Mouse (Mus musculus) cerebellum, postnatal 25 days (tissue): ENCODE measurements around the gene Rnf121.

Source experiments
- DNase-seq, 2 experiments: peaks; one replicate each; pipeline ENCODE4 v3.0.0; 2021; ENCODE audit warnings: mixed read lengths in 2 of 2

Rnf121 gene

DNA sequence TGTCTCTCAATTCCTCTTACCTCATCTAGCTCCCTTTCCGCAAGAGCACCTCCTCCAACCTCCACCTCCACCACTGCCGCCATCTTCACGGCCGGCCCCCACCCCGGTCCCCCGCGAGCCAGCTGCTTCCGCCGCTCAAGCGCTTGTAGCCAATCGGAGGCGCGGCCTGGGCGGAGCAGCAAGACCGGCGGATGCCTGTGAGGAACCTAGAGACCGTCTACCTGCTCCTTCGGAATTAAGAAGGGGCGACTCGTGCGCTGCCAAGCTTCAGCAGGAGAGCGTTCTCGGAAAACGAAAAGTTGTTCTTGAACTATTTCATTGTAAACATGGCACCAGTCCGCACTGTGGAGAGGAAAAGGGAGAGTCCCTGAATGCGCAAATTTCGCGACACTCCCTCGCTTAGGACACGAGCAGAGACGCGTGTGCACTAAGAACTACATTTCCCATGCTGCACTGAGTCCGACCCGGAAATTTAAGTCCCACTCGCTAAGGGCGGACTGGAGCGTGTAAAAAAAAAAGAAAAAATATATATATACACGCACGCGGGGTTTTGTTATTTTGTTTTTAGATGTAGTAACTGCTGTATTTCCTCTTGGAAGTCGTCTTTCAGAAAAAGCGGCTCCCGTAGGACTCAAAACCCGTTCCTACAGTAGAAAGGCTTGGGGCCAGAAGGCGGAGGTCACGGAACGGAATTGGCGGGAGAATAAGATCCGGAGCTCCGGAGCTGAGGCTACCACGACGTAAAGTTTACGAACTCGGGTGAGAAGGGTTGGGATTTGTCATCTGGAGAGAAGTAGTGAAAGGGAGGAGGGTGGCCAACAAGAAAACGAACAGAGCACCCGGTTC is at the start of gene Rnf121, which contains the start of the genes Xndc1 and Xntrpc:
Gene Rnf121 (minus strand): TSS at position 424 of the 846 bp plus-strand sequence.
Gene Xndc1 (plus strand): TSS at position 466 of the 846 bp plus-strand sequence.
Gene Xntrpc (plus strand): TSS at position 668 of the 846 bp plus-strand sequence.
- peak; percentile 94 to 95 for DNase-seq

DNA sequence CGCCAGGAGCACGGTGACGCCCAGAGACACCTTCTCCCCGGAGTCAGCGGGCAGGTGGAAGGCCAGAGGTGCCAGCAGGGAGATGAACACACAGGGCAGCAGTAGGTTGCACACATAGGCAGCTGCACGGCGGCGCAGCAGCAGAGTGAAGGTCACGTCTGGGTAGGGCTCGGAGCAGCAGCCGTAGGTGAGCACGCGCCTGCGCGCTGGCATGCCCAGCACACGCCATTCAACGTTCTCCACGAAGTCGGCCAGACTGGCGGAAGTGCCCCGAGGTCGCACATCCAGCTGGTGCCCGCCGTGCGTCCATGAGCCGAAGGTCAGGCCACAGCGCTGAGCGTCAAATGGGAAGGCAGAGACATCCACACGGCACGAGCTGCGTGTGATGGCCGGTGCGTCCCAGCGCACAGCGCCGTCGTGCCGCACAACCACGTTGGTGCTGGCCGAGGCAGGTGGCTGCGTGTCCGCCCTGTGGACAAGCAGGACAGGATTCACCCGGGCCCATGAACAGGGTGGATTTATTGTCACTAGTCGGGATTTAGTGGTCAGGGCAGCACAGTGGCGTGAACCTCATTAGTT is 48.0 kb upstream of the Rnf121 start:
- no peak for DNase-seq

DNA sequence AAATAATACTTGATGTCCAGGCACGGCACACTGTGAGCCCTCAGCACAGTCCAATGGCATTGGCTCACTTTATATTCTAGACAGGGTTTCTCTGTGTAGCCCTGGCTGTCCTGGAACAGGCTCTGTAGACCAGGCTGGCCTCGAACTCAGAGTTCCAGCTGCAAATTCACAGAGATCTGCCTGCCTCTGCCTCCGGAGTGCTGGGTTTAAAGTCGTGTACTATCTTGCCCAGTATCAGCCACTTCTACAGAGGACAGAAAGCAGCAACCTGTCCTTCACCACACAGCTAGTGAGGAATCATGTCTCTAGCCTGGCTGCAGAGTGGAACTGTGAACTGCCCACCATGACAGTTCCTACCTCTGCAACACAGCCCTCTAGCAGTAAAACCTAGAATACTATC is 44.5 kb upstream of the Rnf121 start:
- DNase-seq = no peak

DNA sequence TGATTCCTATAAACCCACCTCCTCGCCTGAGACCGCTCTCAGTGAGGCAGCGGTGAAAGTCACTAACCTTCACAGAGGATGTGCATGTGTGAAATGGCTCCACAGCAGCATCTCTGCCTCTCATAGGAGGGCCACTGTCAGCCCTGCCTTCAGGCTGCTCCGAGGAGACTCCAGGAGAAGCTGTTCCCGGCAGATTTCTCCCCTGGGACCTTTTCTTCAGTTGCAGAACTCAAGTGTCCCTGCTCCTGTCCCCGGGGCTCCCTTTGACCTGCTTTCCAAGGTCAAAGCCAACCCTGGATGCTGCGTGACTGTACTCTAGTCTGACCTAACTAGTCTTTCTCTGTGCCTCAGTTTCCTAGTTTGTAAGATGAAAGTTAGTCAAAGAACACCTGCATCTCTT is 43.9 kb upstream of the Rnf121 start, which contains the start of gene Art5:
Gene Art5 (minus strand): TSS at position 319 of the 400 bp plus-strand sequence.
- DNase-seq = no peak

DNA sequence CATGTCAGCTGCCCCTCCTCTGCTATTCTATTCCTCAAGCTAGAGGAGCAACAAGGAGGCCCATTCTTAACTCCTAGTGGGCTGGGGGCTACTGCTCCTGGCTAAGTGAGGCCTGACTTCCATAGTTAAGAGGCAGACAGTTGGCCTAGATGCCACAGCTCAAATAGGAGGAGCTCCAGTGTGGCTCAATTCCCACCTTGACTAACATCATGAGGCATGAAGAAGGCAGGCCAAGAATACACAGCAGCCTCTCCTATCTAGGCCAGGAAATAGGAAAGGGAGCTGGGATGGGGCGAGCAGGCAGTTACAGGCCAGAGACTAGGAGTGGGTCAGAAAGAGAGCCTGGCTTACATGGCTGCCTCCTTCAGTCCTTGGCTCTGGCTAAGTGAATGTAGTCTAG is 42.9 kb upstream of the Rnf121 start:
- DNase-seq = no peak

DNA sequence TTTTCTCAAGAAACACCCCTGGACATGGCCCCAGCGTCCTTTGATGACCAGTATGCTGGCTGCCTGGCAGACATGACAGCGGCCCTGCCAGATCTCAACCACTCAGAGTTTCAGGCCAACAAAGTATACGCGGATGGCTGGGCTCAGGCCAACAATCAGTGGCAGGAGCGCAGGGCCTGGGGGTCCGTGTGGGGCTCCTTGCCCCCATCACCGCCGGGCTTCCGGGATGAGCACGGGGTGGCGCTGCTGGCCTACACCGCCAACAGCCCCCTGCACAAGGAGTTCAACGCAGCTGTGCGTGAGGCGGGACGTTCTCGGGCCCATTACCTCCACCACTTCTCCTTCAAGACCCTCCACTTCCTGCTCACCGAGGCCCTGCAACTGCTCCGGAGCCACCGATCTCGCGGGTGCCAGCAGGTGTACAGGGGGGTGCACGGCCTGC is 41.5 kb upstream of the Rnf121 start:
- peak; percentile 24 to 37 for DNase-seq

DNA sequence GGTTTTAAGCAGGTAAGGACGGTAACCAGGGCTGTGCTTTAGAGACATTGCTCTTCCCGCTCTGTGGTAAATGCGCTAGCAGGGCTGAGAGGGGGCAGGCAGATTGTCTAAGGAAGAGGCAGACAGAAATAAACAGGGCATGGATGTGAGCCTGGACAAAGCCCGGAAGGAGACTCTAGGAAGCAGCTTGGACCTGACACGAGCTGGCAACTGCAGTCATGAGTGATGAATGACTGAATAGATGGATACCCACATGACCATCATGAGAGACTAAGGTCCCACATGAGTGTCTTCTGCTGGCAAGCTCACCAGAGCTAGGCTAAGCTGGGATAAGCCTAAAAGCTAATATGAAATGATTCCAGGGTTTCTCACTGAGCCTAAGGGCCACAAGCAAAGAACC is 38.9 kb upstream of the Rnf121 start:
- peak; percentile 54 to 61 for DNase-seq

DNA sequence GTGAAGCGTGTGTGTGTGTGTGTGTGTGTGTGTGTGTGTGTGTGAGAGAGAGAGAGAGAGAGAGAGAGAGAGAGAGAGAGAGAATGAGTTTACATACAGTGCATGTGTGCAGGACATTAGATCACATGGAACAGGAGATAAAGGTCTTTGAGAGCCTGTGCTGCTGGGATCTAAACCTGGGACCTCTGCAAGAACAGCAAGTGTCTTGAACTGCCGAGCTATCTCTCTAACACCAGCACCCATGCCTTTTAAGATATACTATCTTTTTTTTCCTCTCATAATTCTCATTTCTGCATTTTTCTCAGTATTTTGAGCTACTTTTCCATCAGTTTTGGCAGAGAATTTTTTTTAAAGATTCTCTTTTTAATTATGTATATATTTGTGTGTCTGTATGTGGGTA is 38.3 kb upstream of the Rnf121 start:
- DNase-seq = no peak

DNA sequence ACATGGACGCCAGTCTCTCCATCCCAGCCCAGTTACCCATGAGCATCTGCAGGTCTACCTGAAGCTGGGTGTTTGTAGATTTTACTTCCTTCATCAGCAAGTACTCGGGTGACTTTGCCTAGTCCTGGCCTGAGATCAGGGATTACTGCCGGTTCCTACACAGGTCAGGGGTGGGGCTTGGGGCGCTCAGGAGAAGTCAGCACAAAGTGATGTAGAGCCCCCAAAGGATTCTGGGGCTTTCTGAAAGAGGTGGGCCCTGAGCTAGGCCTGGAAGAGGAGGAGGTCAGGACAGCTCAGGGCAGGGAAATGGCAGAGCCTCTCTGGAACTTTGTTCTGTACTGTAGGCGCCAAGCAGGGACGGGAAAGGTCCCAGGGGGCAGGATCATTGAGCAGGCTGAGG is 37.4 kb upstream of the Rnf121 start:
- no peak for DNase-seq

DNA sequence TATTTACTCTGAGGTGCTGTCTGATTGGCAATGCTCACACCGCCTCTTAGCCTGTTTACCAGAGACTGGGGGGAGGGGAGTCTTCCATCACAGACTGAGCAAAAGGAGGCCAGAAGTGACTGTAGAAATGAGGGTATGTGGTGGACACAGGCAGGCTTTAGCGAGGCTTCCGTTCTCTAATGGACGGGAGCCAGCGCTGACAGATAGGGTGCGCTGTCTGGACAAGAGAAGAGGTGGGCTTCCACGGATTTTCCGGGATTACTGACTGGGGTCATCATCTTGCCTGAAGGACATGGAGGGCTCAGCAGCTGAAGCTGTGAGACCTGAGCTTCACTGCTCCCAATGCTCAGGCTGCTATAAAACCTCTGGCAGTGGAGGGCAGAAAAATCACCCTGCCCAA is 37.0 kb upstream of the Rnf121 start:
- DNase-seq = no peak

DNA sequence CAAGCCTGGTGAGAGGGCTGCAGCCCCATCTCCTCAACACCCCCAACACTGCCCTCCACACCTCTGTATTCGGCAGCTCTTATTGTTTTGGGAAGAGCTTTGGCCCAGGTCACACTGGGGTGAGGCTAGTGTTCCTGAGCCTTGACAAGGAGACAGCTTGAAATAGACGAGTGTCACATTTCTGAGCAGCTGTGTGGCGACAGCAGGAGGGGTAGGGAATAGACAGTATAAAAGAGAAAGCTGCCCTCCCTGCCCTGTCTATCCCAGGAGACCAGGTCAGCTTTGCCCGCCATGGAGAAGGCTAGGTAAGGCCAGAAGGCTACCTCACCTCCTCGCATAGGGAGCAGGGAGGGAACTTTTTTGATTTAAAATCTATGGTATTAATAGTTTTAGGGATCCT is 36.2 kb upstream of the Rnf121 start, which contains the start of gene Art1:
Gene Art1 (plus strand): TSS at position 257 of the 400 bp plus-strand sequence.
- no peak for DNase-seq

DNA sequence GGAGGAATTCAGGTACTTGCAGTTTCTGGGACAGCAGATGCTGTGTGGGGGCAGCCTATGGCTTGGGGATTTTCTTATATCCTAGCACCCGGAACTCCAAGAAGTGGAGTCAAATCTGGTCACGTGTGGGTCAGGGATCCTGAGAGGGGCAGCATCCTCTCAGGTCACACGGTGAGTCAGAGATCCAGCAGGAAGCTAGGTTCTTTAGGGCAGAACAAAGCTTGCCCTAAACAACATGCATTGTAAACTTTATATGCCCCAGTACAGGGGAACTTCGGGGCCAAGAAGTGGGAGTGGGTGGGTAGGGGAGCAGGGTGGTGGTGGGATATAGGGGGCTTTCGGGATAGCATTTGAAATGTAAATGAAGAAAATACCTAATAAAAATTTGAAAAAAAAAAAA is 35.6 kb upstream of the Rnf121 start:
- DNase-seq = no peak

DNA sequence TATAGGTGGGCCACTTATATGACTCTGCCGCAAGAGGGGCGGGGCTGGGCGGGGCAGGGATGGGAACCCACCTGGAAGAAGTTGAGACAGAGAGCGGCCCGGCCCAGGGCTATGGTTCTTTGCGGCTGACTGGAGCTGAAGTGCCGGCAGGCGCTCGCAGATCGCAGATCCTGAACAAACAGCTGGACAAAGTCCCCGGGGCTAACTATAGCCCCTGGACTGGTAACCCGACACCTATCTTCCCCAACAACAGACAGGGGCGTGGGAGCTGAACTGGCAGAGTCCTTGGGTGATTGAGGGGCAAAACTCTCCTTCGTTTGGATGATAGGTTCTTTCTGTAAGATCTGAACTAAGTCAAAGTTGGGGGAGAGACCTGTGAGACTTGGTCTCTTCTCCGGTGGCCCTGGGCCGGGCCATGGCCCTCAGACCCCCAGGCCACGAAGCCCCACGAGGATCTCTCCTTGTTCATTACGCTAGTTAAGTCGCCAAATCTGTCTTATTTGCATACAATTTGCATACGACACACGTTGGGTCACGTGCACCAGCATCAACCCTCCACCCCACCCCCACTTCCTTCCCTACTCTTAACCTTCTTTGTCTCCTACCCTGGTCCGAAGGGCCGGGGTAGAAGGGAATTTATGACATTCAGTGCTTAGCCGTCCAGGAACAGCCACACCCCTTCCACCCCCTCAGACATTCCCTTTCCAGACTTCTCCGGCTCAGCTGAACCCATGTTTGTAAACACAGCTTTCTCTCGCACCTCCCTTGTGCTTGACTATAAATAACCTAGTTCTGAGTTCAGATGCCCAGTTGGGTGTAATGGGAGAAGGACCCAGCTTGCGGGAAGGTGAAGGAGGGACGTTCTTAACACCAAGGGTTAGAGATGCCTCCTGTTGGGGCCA is 34.7 kb upstream of the Rnf121 start:
- DNase-seq = no peak

DNA sequence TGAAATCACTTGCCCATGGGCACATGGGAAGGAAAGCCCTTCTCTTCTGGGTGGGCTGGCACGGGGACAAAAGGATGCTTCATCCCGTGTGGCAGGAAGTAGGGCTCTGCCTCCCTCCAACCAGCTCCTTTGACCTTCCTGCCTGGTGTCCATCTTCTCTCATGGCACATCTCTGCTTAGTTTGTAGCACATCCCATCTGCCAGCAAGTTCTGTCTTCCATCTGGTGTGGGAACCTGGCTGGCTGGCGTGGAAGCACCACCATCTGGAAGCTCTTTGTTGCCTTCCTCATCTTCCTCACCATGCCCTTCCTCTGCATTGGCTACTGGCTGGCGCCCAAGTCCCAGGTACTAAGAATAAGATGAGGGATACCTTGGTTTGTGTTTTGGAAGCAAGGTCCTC is 22.1 kb upstream of the Rnf121 start:
- DNase-seq = peak; percentile 36 to 49

DNA sequence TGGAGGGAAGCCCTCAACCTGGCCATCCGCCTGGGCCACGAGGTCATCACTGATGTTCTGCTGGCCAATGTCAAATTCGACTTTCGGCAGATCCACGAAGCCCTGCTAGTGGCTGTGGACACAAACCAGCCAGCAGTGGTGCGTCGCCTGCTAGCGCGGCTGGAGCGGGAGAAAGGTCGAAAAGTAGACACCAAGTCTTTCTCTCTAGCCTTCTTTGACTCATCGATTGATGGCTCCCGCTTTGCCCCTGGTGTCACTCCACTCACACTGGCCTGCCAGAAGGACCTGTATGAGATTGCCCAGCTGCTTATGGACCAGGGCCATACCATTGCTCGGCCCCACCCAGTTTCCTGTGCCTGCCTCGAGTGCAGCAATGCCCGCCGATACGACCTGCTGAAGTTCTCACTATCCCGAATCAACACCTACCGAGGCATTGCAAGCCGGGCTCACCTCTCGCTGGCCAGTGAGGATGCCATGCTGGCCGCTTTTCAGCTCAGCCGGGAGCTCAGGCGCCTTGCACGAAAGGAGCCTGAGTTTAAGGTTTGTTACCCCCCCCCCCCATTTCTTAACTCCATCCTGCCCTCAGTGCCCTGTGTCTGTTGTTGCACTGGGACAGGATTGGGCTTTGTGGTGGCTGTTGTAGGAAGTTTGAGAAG is 18.9 kb upstream of the Rnf121 start:
- DNase-seq = no peak

DNA sequence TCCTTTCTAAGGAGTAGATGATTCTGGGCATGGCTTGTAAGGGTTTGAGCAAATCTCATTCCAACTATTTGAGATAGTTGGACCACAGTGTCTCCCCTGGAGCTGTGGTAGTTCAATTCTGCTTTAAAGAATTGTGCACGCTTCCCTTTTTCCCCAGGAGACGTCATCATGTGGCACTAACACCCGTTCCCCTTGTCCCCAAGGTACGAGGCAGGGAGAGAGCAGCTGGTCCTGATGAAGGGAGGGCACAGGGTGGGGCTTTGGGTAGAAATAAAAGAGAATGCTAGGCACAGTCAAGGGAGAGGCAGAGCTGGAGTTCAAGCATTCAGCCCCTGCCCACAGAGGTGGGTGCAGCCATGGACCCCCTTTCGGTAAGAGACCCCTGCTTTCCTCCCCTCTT is 17.5 kb upstream of the Rnf121 start, which contains the start of gene Trpc2:
Gene Trpc2 (plus strand): TSS at position 301 of the 400 bp plus-strand sequence.
- no peak for DNase-seq

DNA sequence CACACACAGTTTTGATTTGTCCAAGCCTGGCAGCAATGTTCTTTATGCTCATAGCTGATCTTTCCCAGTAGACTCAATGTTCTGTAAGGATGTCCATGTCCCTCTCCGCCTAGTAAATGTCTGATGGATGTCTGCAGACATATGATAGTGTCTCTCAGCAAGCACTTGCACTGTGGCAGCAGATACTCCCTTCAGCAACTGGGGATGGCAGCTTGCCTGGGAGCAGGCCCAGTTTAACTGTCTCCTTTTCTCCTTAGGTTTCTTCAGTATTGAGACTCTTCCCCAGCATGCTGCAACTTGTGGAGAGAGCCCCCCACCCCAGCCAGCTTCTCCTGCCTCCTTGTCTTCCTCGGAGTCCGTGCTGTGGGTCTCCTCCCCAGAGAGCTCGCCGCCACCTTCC is 16.5 kb upstream of the Rnf121 start:
- no peak for DNase-seq

DNA sequence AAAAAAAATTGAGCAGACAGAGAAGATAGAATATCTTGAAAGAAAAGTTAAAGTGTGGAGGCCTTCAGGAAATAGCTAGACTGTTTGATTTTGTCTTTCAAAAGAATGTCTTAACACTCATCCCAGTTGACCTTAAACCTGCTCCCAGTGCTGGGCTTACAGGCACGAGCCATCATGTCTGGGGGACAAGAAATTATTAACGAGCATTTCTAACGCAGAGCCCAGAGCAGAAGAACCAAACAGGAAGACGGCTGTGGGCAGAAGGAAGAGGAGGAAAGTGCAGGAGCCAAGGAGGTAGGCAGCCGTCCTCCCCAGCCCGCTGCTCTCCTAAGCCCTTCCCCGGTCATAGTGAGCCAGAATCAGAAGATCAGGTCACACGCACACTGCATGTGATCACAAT is 15.0 kb upstream of the Rnf121 start:
- no peak for DNase-seq

DNA sequence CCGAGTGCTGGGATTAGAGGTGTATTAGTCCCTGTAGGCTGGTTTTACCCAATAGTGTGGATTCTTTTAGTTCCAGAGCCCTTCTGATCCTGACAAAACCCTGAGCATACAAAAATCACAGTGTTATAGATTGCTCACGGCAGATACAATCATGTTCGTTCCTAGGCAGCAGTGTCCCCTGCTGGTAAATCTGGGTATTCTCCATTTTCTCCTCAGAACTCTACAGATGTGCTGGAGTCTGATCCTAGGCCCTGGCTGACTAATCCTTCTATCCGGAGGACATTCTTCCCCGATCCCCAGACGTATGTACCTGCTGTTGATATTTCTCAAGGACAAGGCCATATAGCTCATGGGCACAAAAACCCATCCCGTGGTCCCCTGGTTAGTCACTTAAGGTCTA is 13.2 kb upstream of the Rnf121 start:
- DNase-seq = peak in 1 of 2 experiments; percentile 59

DNA sequence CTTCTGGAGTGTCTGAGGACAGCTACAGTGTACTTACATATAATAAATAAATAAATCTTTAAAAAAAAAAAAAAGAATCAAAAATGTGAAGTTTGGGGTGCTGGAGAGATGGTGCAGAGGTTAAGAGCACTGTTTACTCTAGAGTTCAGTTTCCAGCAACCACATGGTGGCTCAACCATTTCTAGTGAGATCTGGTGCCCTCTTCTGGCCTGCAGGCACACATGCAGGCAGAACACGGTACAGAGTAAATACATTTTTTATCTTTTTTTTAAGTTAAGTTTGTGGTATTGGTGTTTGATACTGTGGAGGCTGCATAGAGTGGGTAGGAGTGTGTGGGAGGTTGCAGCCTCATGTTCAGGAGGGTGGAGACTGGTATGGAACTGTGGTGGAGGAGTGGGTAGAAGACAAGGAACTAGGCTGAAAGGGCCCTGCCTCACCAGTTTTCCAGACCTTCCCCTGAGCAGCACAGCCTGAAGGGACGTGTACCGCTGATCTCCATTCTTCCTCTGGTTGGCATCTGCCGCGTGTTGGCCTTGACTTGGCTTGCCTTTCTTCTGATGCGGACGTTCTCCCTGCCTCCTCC is 11.5 kb upstream of the Rnf121 start:
- DNase-seq = peak in 1 of 2 experiments; percentile 37

DNA sequence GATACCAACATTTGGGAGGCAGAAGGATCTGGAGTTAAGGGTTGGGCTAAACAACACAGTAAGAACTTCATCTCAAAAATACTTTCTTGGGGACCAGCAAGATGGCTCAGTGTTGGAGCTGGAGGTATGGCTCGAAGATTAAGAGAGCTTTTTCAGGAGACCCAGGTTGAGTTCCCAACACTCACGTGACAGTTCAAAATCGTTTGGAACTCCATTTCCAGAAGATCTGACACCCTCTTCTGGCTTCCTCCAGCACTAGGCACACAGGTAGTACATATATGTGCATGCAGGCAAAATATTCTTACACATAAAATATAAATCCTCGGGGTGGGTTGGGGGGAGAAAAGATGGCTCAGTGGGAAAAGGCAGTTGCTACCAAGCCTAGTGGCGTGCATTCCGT is 1.1 kb upstream of the Rnf121 start:
- no peak for DNase-seq

DNA sequence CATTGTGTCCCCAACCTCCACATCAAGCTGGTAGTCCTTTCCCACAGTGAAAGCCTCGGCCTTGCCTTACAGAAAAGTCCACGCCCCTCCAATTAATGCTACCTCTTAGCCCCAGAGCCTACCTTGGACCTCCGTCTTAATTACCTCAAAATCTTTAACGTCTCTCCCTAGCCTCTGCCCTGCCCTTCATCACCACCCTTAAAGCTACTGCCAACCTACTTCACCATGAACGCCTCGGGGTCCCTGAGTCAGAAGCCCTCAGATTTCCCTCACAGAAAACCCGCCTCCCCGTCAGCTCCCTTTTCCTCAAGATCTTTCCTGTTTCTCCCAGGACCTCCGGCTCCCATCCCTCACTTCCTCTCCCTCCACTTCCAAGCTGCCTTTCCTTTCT is 619 bp downstream of the Rnf121 start:
- no peak for DNase-seq
